Mouse (Mus musculus): Measurements from ENCODE around the gene Pigf. TPM values are rescaled to one million over a fixed set of nuclear protein-coding genes. Genes with fewer than 3 reads are reported as not detected.

Pigf gene
- polyA plus RNA-seq, 1 experiment from 2014 or later, result 25.8 TPM

GRCm38 (mm10) chr17:86968581-86968980 lies 56.6 kb downstream of the Pigf start:
- no peak for DNase-seq (ENCODE audit: low spot score)

- no peak for DNase-seq (ENCODE audit: low spot score)
Measured at GRCm38 (mm10) chr17:86967536-86968525, 57.4 kb downstream of the Pigf start.

- DNase-seq (ENCODE audit: low spot score), result no peak
Measured at GRCm38 (mm10) chr17:86967048-86967447, 58.2 kb downstream of the Pigf start.

GRCm38 (mm10) chr17:86966040-86966439 lies 59.2 kb downstream of the Pigf start:
- no peak for DNase-seq (ENCODE audit: low spot score)

- DNase-seq (ENCODE audit: low spot score), result no peak
Measured at GRCm38 (mm10) chr17:86965121-86965520, 60.1 kb downstream of the Pigf start.

- no peak for DNase-seq (ENCODE audit: low spot score)
Measured at GRCm38 (mm10) chr17:86964502-86964901, 60.7 kb downstream of the Pigf start.

- no peak for DNase-seq (ENCODE audit: low spot score)
Measured at GRCm38 (mm10) chr17:86964041-86964440, 61.2 kb downstream of the Pigf start.

- no peak for DNase-seq (ENCODE audit: low spot score)
Measured at GRCm38 (mm10) chr17:86963586-86963902, 61.7 kb downstream of the Pigf start.

GRCm38 (mm10) chr17:86962894-86963585 lies 62.2 kb downstream of the Pigf start, which contains the start of gene Rhoq:
TSS of gene Rhoq (plus strand) at chr17:86963082.
- peak; percentile 49 for DNase-seq (ENCODE audit: low spot score)

GRCm38 (mm10) chr17:86962297-86962893 lies 62.8 kb downstream of the Pigf start:
- DNase-seq (ENCODE audit: low spot score), result peak; percentile 78

GRCm38 (mm10) chr17:86961301-86961841 lies 63.8 kb downstream of the Pigf start:
- DNase-seq (ENCODE audit: low spot score), result no peak

GRCm38 (mm10) chr17:86957968-86958367 lies 67.2 kb downstream of the Pigf start:
- DNase-seq (ENCODE audit: low spot score), result peak; percentile 81

GRCm38 (mm10) chr17:86957239-86957638 lies 68.0 kb downstream of the Pigf start:
- DNase-seq (ENCODE audit: low spot score), result no peak

GRCm38 (mm10) chr17:86948801-86949200 lies 76.4 kb downstream of the Pigf start:
- DNase-seq (ENCODE audit: low spot score), result no peak

- no peak for DNase-seq (ENCODE audit: low spot score)
Measured at GRCm38 (mm10) chr17:86947840-86948796, 77.1 kb downstream of the Pigf start, which contains the start of gene Atp6v1e2. TSS of gene Atp6v1e2 (minus strand) at chr17:86947897.

Other genes with a start within 250 kb of the Pigf start
- not detected in 2 replicates for gene Tmem247, start 108.1 kb downstream of the Pigf start, polyA plus RNA-seq (2015; fragmentation: Nextera tagmentation; extraction: Ambion mirVana)
- gene Atp6v1e2, start 77.5 kb downstream of the Pigf start, polyA plus RNA-seq (2015; fragmentation: Nextera tagmentation; extraction: Ambion mirVana), result not detected in 2 replicates
- gene Rhoq, start 62.3 kb downstream of the Pigf start, polyA plus RNA-seq (2015; fragmentation: Nextera tagmentation; extraction: Ambion mirVana), result 3.1 and 3.8 TPM in 2 replicates
- gene Cript, start 144 bp upstream of the Pigf start, polyA plus RNA-seq (2015; fragmentation: Nextera tagmentation; extraction: Ambion mirVana), result 200 TPM in 2 replicates
- gene Socs5, start 82.3 kb upstream of the Pigf start, polyA plus RNA-seq (2015; fragmentation: Nextera tagmentation; extraction: Ambion mirVana), result 3.5 and 3.6 TPM in 2 replicates
- gene Mcfd2, start 240.5 kb upstream of the Pigf start, polyA plus RNA-seq (2015; fragmentation: Nextera tagmentation; extraction: Ambion mirVana), result 57.7 and 58.4 TPM in 2 replicates